Mouse (Mus musculus) bone marrow macrophage, adult 2 months (primary cell): ENCODE results near the gene Hp1bp3.

Experiments
- CTCF ChIP-seq: IDR thresholded peaks from 2 replicates; pipeline ENCODE4 v1.5.1; 2012; ENCODE audit warnings: low read depth, mild to moderate bottlenecking, low read length, moderate library complexity
- POLR2A ChIP-seq: IDR thresholded peaks from 2 replicates; pipeline ENCODE4 v1.6.1; 2012; ENCODE audit warnings: mild to moderate bottlenecking, low read depth, low read length, borderline replicate concordance

DNA sequence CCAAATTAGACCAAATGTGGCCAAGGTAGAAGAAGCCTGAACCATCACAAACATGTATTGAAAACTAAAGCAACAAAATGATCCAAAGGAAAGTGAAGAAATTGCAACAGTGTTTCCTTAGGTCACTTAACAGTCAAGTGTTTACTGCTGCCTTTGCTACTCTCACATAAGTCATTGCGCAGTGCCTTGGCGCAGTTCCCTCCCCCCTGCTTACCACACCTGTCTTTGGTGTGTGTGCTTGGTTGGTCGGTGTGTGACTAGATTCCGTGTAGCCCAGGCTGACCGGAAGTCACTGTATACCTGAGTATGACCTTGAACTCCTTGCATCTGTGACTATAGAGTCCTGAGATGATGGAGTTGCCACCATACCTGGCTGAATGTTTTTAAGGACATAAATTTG, 36.7 kb upstream of the Hp1bp3 start:
- TF ChIP-seq POLR2A, result no peak
- TF ChIP-seq CTCF, result no peak
